Mouse (Mus musculus): ENCODE measurements around the gene Ubald2. TPM values are rescaled to one million over a fixed set of nuclear protein-coding genes. Genes with fewer than 3 reads are reported as not detected.
A peak's percentile ranks its signal among the peaks of the same experiment; 100 is the strongest.
"Not testable (repeated sequence)": the region's sequence is repeated elsewhere in the genome, so short reads cannot be mapped to it uniquely, and the experiment has no call there.

The Ubald2 gene
- polyA plus RNA-seq, 1 experiment from 2014 or later: 64.0 TPM

- ATAC-seq (ENCODE audit: low read depth): no peak
Observed at GRCm38 (mm10) chr11:116397517-116398347, 36.2 kb upstream of the Ubald2 start.

DNA sequence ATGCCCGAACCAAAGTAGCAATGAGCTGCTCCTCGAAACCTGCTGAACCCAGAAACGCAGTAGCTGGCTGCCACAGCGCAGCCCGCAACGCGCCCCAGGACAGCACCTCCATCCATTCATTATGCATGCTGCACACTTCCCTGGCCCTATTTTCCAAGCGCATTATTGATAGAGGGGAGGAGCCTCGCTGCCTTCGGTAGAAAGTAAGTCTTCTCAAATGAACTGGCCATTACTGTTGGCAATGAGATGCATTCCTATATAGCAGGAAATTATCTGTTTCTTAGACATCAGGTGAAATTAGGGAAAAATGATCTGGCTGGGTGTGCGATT lies 35.6 kb upstream of the Ubald2 start:
- 0 out of 2 replicates have a peak, but pooled peaks cover 10% of the 10 kb centered on the region for H3K36me3 ChIP-seq (ENCODE audit: control insufficient read depth, insufficient read depth, low read length)
- H3K27ac ChIP-seq (ENCODE audit: low read depth, low read length): no peak overlapping the region
- no peak overlapping the region for H3K9ac ChIP-seq (replicated peaks; ENCODE audit: low read depth, low read length)
- H3K9me3 ChIP-seq (ENCODE audit: control insufficient read depth, low read length): no peaks in the 10 kb centered on the region
- H3K4me1 ChIP-seq (ENCODE audit: control insufficient read depth, insufficient read depth, low read length): peaks cover 7% of the 10 kb centered on the region
- no peaks in the 10 kb centered on the region for H3K27me3 ChIP-seq (ENCODE audit: control insufficient read depth, insufficient read depth, low read length)
- ATAC-seq (ENCODE audit: low read depth): no peak
- H3K4me3 ChIP-seq (ENCODE audit: low read depth, low read length): no peak overlapping the region
- no peak overlapping the region for H3K4me2 ChIP-seq (ENCODE audit: low read depth, low read length)
- 64% methylated on average over 11 of the region's 11 CpGs for WGBS

More at GRCm38 (mm10) chr11:116397517-116398347, 36.2 kb upstream of the Ubald2 start:
- no peak overlapping the region for H3K27ac ChIP-seq (ENCODE audit: low read depth, low read length)
- no peaks in the 10 kb centered on the region for H3K27me3 ChIP-seq (ENCODE audit: control insufficient read depth, insufficient read depth, low read length)
- H3K4me2 ChIP-seq (ENCODE audit: low read depth, low read length): no peak overlapping the region
- no peak overlapping the region for H3K9ac ChIP-seq (replicated peaks; ENCODE audit: low read depth, low read length)
- 83% methylated on average over 8 of the region's 8 CpGs for WGBS
- 0 out of 2 replicates have a peak, but pooled peaks cover 10% of the 10 kb centered on the region for H3K36me3 ChIP-seq (ENCODE audit: control insufficient read depth, insufficient read depth, low read length)
- no peaks in the 10 kb centered on the region for H3K9me3 ChIP-seq (ENCODE audit: control insufficient read depth, low read length)
- no peak overlapping the region for H3K4me3 ChIP-seq (ENCODE audit: low read depth, low read length)
- peaks cover 7% of the 10 kb centered on the region for H3K4me1 ChIP-seq (ENCODE audit: control insufficient read depth, insufficient read depth, low read length)

DNA sequence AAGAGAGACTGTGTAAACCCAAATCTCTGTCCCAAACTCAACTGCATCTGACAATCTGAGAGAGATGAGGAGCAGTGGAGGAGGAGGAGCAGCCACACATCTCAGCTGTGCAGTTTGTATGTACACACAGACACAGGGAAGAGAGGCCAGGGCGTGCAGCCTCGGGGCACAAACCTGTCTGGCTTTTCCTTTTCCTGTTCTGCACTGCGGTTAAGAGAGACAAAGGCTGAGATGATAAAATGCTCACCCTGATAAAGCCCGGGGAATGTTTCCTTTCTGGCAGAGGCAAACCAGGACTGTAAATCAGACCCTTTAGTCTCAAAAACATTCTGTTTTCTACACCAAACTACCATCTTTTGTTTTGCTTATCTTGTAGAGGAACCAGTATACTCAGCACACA lies 33.3 kb upstream of the Ubald2 start:
- WGBS: 42% methylated on average over 4 of the region's 4 CpGs
- Histone ChIP-seq H3K27ac (ENCODE audit: low read depth, low read length) (peak overlapping the region; percentile 62), H3K36me3 (ENCODE audit: control insufficient read depth, insufficient read depth, low read length) (0 out of 2 replicates have a peak, but pooled peaks cover 5% of the 10 kb centered on the region), H3K27me3 (ENCODE audit: control insufficient read depth, insufficient read depth, low read length) (no peaks in the 10 kb centered on the region), H3K9ac (replicated peaks; ENCODE audit: low read depth, low read length) (peak overlapping the region; percentile 8; the same call in 1 of the 2 replicates), H3K4me3 (ENCODE audit: low read depth, low read length) (no peak overlapping the region), H3K9me3 (ENCODE audit: control insufficient read depth, low read length) (no peaks in the 10 kb centered on the region), H3K4me2 (ENCODE audit: low read depth, low read length) (no peak overlapping the region), H3K4me1 (ENCODE audit: control insufficient read depth, insufficient read depth, low read length) (peaks cover 7% of the 10 kb centered on the region)
- no peak for ATAC-seq (ENCODE audit: low read depth)

GRCm38 (mm10) chr11:116405601-116406000 lies 28.3 kb upstream of the Ubald2 start:
- Histone ChIP-seq H3K36me3 (ENCODE audit: control insufficient read depth, insufficient read depth, low read length) (no peaks in the 10 kb centered on the region), H3K9me3 (ENCODE audit: control insufficient read depth, low read length) (no peaks in the 10 kb centered on the region), H3K4me3 (ENCODE audit: low read depth, low read length) (no peak overlapping the region), H3K27ac (ENCODE audit: low read depth, low read length) (no peak overlapping the region), H3K4me2 (ENCODE audit: low read depth, low read length) (no peak overlapping the region), H3K9ac (replicated peaks; ENCODE audit: low read depth, low read length) (no peak overlapping the region), H3K27me3 (ENCODE audit: control insufficient read depth, insufficient read depth, low read length) (no peaks in the 10 kb centered on the region), H3K4me1 (ENCODE audit: control insufficient read depth, insufficient read depth, low read length) (peaks cover 8% of the 10 kb centered on the region)
- no peak for ATAC-seq (ENCODE audit: low read depth)
- WGBS: 95% methylated on average over 4 of the region's 4 CpGs

DNA sequence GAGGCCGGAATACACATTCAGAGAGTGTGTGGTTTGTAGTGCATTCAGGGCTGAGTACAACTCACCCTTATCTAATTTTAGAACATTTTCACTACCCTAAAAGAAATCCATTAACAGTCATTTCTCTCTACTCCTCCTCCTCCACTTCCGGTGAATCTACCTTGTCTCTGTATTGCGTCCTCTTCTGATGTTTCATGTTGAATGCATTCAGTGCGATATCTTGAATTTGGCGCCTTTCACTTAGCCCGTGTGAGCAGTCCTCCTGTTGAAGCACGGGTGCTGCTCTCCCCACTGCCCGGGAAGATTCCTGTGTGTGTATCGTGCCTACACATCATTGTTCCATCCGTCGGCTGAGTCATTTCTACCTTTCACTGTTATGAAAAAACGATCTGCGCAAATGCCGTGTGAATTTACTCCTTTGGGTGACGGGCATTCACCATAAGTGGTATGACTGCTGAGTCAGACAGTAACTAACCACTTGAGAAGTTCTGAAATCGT lies 27.6 kb upstream of the Ubald2 start:
- ATAC-seq (ENCODE audit: low read depth): no peak

GRCm38 (mm10) chr11:116409008-116409407 lies 24.9 kb upstream of the Ubald2 start:
- H3K9ac ChIP-seq (replicated peaks; ENCODE audit: low read depth, low read length): no peak overlapping the region
- no peak overlapping the region for H3K4me2 ChIP-seq (ENCODE audit: low read depth, low read length)
- no peaks in the 10 kb centered on the region for H3K36me3 ChIP-seq (ENCODE audit: control insufficient read depth, insufficient read depth, low read length)
- no peak overlapping the region for H3K27ac ChIP-seq (ENCODE audit: low read depth, low read length)
- H3K9me3 ChIP-seq (ENCODE audit: control insufficient read depth, low read length): no peaks in the 10 kb centered on the region
- no peak for ATAC-seq (ENCODE audit: low read depth)
- H3K4me1 ChIP-seq (ENCODE audit: control insufficient read depth, insufficient read depth, low read length): peaks cover 13% of the 10 kb centered on the region
- WGBS: 92% methylated on average over 3 of the region's 3 CpGs
- no peaks in the 10 kb centered on the region for H3K27me3 ChIP-seq (ENCODE audit: control insufficient read depth, insufficient read depth, low read length)
- H3K4me3 ChIP-seq (ENCODE audit: low read depth, low read length): no peak overlapping the region

More for the DNA sequence above, 27.6 kb upstream of the Ubald2 start:
- H3K4me1 ChIP-seq (ENCODE audit: control insufficient read depth, insufficient read depth, low read length): peaks cover 13% of the 10 kb centered on the region
- no peaks in the 10 kb centered on the region for H3K27me3 ChIP-seq (ENCODE audit: control insufficient read depth, insufficient read depth, low read length)
- no peaks in the 10 kb centered on the region for H3K9me3 ChIP-seq (ENCODE audit: control insufficient read depth, low read length)
- no peak overlapping the region for H3K4me2 ChIP-seq (ENCODE audit: low read depth, low read length)
- H3K27ac ChIP-seq (ENCODE audit: low read depth, low read length): no peak overlapping the region
- WGBS: 95% methylated on average over 16 of the region's 16 CpGs
- H3K4me3 ChIP-seq (ENCODE audit: low read depth, low read length): no peak overlapping the region
- H3K9ac ChIP-seq (replicated peaks; ENCODE audit: low read depth, low read length): no peak overlapping the region
- H3K36me3 ChIP-seq (ENCODE audit: control insufficient read depth, insufficient read depth, low read length): no peaks in the 10 kb centered on the region

DNA sequence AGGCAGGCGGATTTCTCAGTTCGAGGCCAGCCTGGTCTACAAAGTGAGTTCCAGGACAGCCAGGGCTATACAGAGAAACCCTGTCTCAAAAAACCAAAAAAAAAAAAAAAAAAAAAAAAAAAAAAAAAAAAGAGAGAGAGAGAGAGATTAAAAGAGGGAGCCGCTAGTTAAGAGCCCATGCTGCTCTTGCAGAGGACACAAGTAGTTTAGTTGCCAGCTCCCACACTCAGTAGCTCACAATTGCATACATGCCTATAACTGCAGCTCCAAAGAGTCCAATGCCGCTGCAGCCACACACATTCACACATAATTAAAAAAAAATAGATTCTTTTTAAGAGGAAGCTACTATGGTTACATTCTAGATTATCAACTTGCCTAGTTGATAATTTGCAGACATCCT lies 23.5 kb upstream of the Ubald2 start:
- H3K9me3 ChIP-seq (ENCODE audit: control insufficient read depth, low read length); H3K27ac ChIP-seq (ENCODE audit: low read depth, low read length); H3K36me3 ChIP-seq (ENCODE audit: control insufficient read depth, insufficient read depth, low read length); ATAC-seq (ENCODE audit: low read depth); H3K9ac ChIP-seq (replicated peaks; ENCODE audit: low read depth, low read length); H3K4me3 ChIP-seq (ENCODE audit: low read depth, low read length); H3K27me3 ChIP-seq (ENCODE audit: control insufficient read depth, insufficient read depth, low read length): not testable (repeated sequence)
- Histone ChIP-seq H3K4me1 (ENCODE audit: control insufficient read depth, insufficient read depth, low read length) (peaks cover 13% of the 10 kb centered on the region), H3K4me2 (ENCODE audit: low read depth, low read length) (peak overlapping the region; percentile 92; the same call in 1 of the 2 replicates)
- 94% methylated on average over 4 of the region's 4 CpGs for WGBS

DNA sequence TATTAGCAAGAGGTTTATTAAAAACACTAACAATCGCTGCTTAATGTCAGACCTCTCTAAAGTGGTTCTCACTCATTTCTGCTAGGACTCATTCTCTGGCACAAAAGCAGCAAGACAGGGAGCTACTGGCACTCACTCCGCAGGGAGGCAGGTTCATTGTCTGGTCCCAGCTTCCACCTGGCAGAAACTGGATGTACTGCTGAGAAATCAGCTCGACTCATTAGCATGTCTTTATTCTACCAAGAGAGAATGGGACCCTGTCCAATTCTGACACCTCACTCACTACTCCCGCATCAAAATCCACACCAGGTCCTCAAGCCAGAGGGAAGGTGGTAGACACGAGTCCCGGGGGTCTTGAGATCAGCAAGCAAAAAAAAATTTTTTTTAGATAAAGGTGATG lies 22.3 kb upstream of the Ubald2 start:
- Histone ChIP-seq H3K36me3 (ENCODE audit: control insufficient read depth, insufficient read depth, low read length) (no peaks in the 10 kb centered on the region), H3K4me1 (ENCODE audit: control insufficient read depth, insufficient read depth, low read length) (peaks cover 13% of the 10 kb centered on the region), H3K27ac (ENCODE audit: low read depth, low read length) (peak overlapping the region; percentile 94; the same call in 1 of the 2 replicates), H3K9ac (replicated peaks; ENCODE audit: low read depth, low read length) (peak overlapping the region; percentile 94), H3K9me3 (ENCODE audit: control insufficient read depth, low read length) (no peaks in the 10 kb centered on the region), H3K27me3 (ENCODE audit: control insufficient read depth, insufficient read depth, low read length) (no peaks in the 10 kb centered on the region), H3K4me3 (ENCODE audit: low read depth, low read length) (peak overlapping the region; percentile 89), H3K4me2 (ENCODE audit: low read depth, low read length) (peak overlapping the region; percentile 92)
- 13% methylated on average over 6 of the region's 6 CpGs for WGBS
- ATAC-seq (ENCODE audit: low read depth): no peak
